Mouse (Mus musculus): ENCODE results near the gene Cacna1e.

Cacna1e gene

GRCm38 (mm10) chr1:154608516-154608915 lies 275.8 kb downstream of the Cacna1e start:
- Histone ChIP-seq H3K36me3 (ENCODE audit: insufficient read depth, low read length) (no peaks in the 10 kb centered on the region), H3K4me1 (replicated peaks; ENCODE audit: low read depth, low read length) (no peaks in the 10 kb centered on the region), H3K9me3 (ENCODE audit: low read length) (no peaks in the 10 kb centered on the region), H3K4me3 (replicated peaks; ENCODE audit: low read length) (no peak overlapping the region), H3K27me3 (ENCODE audit: insufficient read depth, low read length) (no peaks in the 10 kb centered on the region)
- TF ChIP-seq NANOG (IDR thresholded peaks at IDR 0.05; ENCODE audit: borderline replicate concordance, low read length) (no peak), POU5F1 (IDR thresholded peaks at IDR 0.05; ENCODE audit: borderline replicate concordance, low read length) (no peak), CTCF (conservative IDR thresholded peaks at IDR 0.05; ENCODE audit: low read length) (no peak)

GRCm38 (mm10) chr1:154607406-154607805 lies 276.9 kb downstream of the Cacna1e start:
- H3K4me3 ChIP-seq (replicated peaks; ENCODE audit: low read length): no peak overlapping the region
- TF ChIP-seq NANOG (IDR thresholded peaks at IDR 0.05; ENCODE audit: borderline replicate concordance, low read length) (no peak), CTCF (conservative IDR thresholded peaks at IDR 0.05; ENCODE audit: low read length) (no peak), POU5F1 (IDR thresholded peaks at IDR 0.05; ENCODE audit: borderline replicate concordance, low read length) (no peak)
- no peaks in the 10 kb centered on the region for H3K27me3 ChIP-seq (ENCODE audit: insufficient read depth, low read length)
- H3K9me3 ChIP-seq (ENCODE audit: low read length): no peaks in the 10 kb centered on the region
- no peaks in the 10 kb centered on the region for H3K36me3 ChIP-seq (ENCODE audit: insufficient read depth, low read length)
- H3K4me1 ChIP-seq (replicated peaks; ENCODE audit: low read depth, low read length): no peaks in the 10 kb centered on the region

- TF ChIP-seq POU5F1 (IDR thresholded peaks at IDR 0.05; ENCODE audit: borderline replicate concordance, low read length): no peak
- no peak for TF ChIP-seq NANOG (IDR thresholded peaks at IDR 0.05; ENCODE audit: borderline replicate concordance, low read length)
- TF ChIP-seq CTCF (conservative IDR thresholded peaks at IDR 0.05; ENCODE audit: low read length): no peak
- H3K27me3 ChIP-seq (ENCODE audit: insufficient read depth, low read length): no peaks in the 10 kb centered on the region
Measured at GRCm38 (mm10) chr1:154605601-154606000, 278.7 kb downstream of the Cacna1e start.

GRCm38 (mm10) chr1:154603781-154604180 lies 280.5 kb downstream of the Cacna1e start:
- H3K36me3 ChIP-seq (ENCODE audit: insufficient read depth, low read length): no peaks in the 10 kb centered on the region
- H3K9me3 ChIP-seq (ENCODE audit: low read length): no peaks in the 10 kb centered on the region
- TF ChIP-seq NANOG (IDR thresholded peaks at IDR 0.05; ENCODE audit: borderline replicate concordance, low read length) (no peak), POU5F1 (IDR thresholded peaks at IDR 0.05; ENCODE audit: borderline replicate concordance, low read length) (no peak), CTCF (conservative IDR thresholded peaks at IDR 0.05; ENCODE audit: low read length) (no peak)
- no peaks in the 10 kb centered on the region for H3K4me1 ChIP-seq (replicated peaks; ENCODE audit: low read depth, low read length)
- H3K27me3 ChIP-seq (ENCODE audit: insufficient read depth, low read length): no peaks in the 10 kb centered on the region
- no peak overlapping the region for H3K4me3 ChIP-seq (replicated peaks; ENCODE audit: low read length)

More at GRCm38 (mm10) chr1:154605601-154606000, 278.7 kb downstream of the Cacna1e start:
- no peaks in the 10 kb centered on the region for H3K4me1 ChIP-seq (replicated peaks; ENCODE audit: low read depth, low read length)
- H3K36me3 ChIP-seq (ENCODE audit: insufficient read depth, low read length): no peaks in the 10 kb centered on the region
- H3K9me3 ChIP-seq (ENCODE audit: low read length): no peaks in the 10 kb centered on the region
- no peak overlapping the region for H3K4me3 ChIP-seq (replicated peaks; ENCODE audit: low read length)

GRCm38 (mm10) chr1:154602531-154602930 lies 281.8 kb downstream of the Cacna1e start:
- H3K4me3 ChIP-seq (replicated peaks; ENCODE audit: low read length): no peak overlapping the region
- no peak for TF ChIP-seq NANOG (IDR thresholded peaks at IDR 0.05; ENCODE audit: borderline replicate concordance, low read length)
- TF ChIP-seq CTCF (conservative IDR thresholded peaks at IDR 0.05; ENCODE audit: low read length): no peak
- TF ChIP-seq POU5F1 (IDR thresholded peaks at IDR 0.05; ENCODE audit: borderline replicate concordance, low read length): no peak
- no peaks in the 10 kb centered on the region for H3K27me3 ChIP-seq (ENCODE audit: insufficient read depth, low read length)
- H3K36me3 ChIP-seq (ENCODE audit: insufficient read depth, low read length): no peaks in the 10 kb centered on the region
- no peaks in the 10 kb centered on the region for H3K9me3 ChIP-seq (ENCODE audit: low read length)
- H3K4me1 ChIP-seq (replicated peaks; ENCODE audit: low read depth, low read length): no peaks in the 10 kb centered on the region

GRCm38 (mm10) chr1:154582516-154582915 lies 301.8 kb downstream of the Cacna1e start:
- Histone ChIP-seq H3K4me3 (replicated peaks; ENCODE audit: low read length) (no peak overlapping the region), H3K27me3 (ENCODE audit: insufficient read depth, low read length) (no peaks in the 10 kb centered on the region), H3K36me3 (ENCODE audit: insufficient read depth, low read length) (no peaks in the 10 kb centered on the region), H3K9me3 (ENCODE audit: low read length) (no peaks in the 10 kb centered on the region), H3K4me1 (replicated peaks; ENCODE audit: low read depth, low read length) (no peaks in the 10 kb centered on the region)
- TF ChIP-seq NANOG (IDR thresholded peaks at IDR 0.05; ENCODE audit: borderline replicate concordance, low read length) (no peak), POU5F1 (IDR thresholded peaks at IDR 0.05; ENCODE audit: borderline replicate concordance, low read length) (no peak), CTCF (conservative IDR thresholded peaks at IDR 0.05; ENCODE audit: low read length) (no peak)

- no peaks in the 10 kb centered on the region for H3K9me3 ChIP-seq (ENCODE audit: low read length)
- no peaks in the 10 kb centered on the region for H3K27me3 ChIP-seq (ENCODE audit: insufficient read depth, low read length)
- no peaks in the 10 kb centered on the region for H3K4me1 ChIP-seq (replicated peaks; ENCODE audit: low read depth, low read length)
- H3K36me3 ChIP-seq (ENCODE audit: insufficient read depth, low read length): no peaks in the 10 kb centered on the region
- TF ChIP-seq CTCF (conservative IDR thresholded peaks at IDR 0.05; ENCODE audit: low read length): no peak
- TF ChIP-seq POU5F1 (IDR thresholded peaks at IDR 0.05; ENCODE audit: borderline replicate concordance, low read length): no peak
- TF ChIP-seq NANOG (IDR thresholded peaks at IDR 0.05; ENCODE audit: borderline replicate concordance, low read length): no peak
- H3K4me3 ChIP-seq (replicated peaks; ENCODE audit: low read length): no peak overlapping the region
Measured at GRCm38 (mm10) chr1:154579929-154580328, 304.4 kb downstream of the Cacna1e start.

GRCm38 (mm10) chr1:154578748-154579147 lies 305.6 kb downstream of the Cacna1e start:
- Histone ChIP-seq H3K36me3 (ENCODE audit: insufficient read depth, low read length) (no peaks in the 10 kb centered on the region), H3K4me3 (replicated peaks; ENCODE audit: low read length) (no peak overlapping the region), H3K9me3 (ENCODE audit: low read length) (no peaks in the 10 kb centered on the region), H3K4me1 (replicated peaks; ENCODE audit: low read depth, low read length) (no peaks in the 10 kb centered on the region), H3K27me3 (ENCODE audit: insufficient read depth, low read length) (no peaks in the 10 kb centered on the region)
- TF ChIP-seq POU5F1 (IDR thresholded peaks at IDR 0.05; ENCODE audit: borderline replicate concordance, low read length) (no peak), NANOG (IDR thresholded peaks at IDR 0.05; ENCODE audit: borderline replicate concordance, low read length) (no peak), CTCF (conservative IDR thresholded peaks at IDR 0.05; ENCODE audit: low read length) (no peak)

- H3K9me3 ChIP-seq (ENCODE audit: low read length): no peaks in the 10 kb centered on the region
- no peaks in the 10 kb centered on the region for H3K36me3 ChIP-seq (ENCODE audit: insufficient read depth, low read length)
- TF ChIP-seq CTCF (conservative IDR thresholded peaks at IDR 0.05; ENCODE audit: low read length): no peak
- TF ChIP-seq POU5F1 (IDR thresholded peaks at IDR 0.05; ENCODE audit: borderline replicate concordance, low read length): no peak
- no peak for TF ChIP-seq NANOG (IDR thresholded peaks at IDR 0.05; ENCODE audit: borderline replicate concordance, low read length)
- H3K4me1 ChIP-seq (replicated peaks; ENCODE audit: low read depth, low read length): no peaks in the 10 kb centered on the region
- no peaks in the 10 kb centered on the region for H3K27me3 ChIP-seq (ENCODE audit: insufficient read depth, low read length)
- no peak overlapping the region for H3K4me3 ChIP-seq (replicated peaks; ENCODE audit: low read length)
Measured at GRCm38 (mm10) chr1:154576418-154576817, 307.9 kb downstream of the Cacna1e start.
